Mouse (Mus musculus) left cerebral cortex, adult 18-20 months (tissue): Measurements from ENCODE around the gene Dtx1. TPM values are rescaled to one million over a fixed set of nuclear protein-coding genes. Genes with fewer than 3 reads are reported as not detected.

Source experiments
- DNase-seq, 2 experiments: peaks; one replicate each; pipeline ENCODE4 v3.0.0; 2021 to 2022; ENCODE audit warnings: low spot score in 2 of 2, mixed read lengths in 1 of 2
- long read RNA-seq, 2 experiments: library from polyadenylated mRNA; stranded (forward); transcript quantifications; one replicate each; pipeline ENCODE4 v2.0.0; 2021
- total RNA-seq, 2 experiments: library from RNA; stranded (reverse); gene quantifications; 2 replicates each; pipeline ENCODE4 v1.2.3; 2021

Dtx1 gene
- 10 to 100 TPM; 73.1 to 78.8 TPM for total RNA-seq
- long read RNA-seq, experiment 1, full-length matches to known transcripts = 38 of 84 reads
- long read RNA-seq, experiment 1, partial matches to known transcripts = 26 of 84 reads
- long read RNA-seq, experiment 1, other reads (novel, unspliced or antisense) = 20 of 84 reads
- long read RNA-seq, experiment 2, full-length matches to known transcripts = 15 of 37 reads
- long read RNA-seq, experiment 2, partial matches to known transcripts = 13 of 37 reads
- long read RNA-seq, experiment 2, other reads (novel, unspliced or antisense) = 9 of 37 reads

DNA sequence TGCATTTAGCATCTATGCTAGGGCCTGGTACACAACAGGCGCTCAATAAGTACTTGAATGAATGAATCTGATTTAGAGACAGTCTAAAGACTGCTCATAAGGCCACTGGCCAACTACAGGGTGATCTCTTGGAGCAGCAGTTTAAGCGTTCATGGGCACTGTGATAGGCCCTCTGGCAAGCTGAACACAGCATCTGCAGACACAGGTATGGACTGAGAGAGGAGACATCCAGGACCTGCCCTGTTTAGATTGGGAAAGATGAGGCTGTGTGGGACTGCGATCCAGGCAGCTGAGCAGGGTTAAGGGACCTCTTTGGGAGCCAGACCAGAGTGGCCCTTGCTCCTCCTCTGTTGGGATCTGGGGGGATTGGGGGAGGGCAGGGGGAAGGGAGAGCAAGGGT, at the start of gene Dtx1:
Gene Dtx1, minus strand, starts transcription at position 101 of the 400 bp plus-strand sequence.
- DNase-seq = no peak

DNA sequence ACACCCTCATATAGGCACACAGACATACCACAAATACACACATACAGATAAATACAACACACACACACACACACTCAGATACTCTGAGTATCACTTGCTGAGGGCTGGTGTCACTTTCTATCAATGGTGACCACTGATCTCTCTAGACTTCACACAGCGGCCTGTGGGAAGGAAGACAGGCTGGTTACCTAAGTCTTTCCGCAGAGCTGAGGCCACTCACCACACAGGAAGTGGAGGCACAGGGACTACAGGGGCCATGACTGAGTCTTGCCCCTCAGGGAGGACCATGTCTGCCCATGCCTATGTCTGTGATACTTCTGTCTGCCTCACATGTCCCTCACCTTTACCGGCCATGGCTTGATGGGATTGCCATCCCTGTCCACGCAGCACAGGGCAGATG, 42.5 kb upstream of the Dtx1 start:
- DNase-seq = no peak

DNA sequence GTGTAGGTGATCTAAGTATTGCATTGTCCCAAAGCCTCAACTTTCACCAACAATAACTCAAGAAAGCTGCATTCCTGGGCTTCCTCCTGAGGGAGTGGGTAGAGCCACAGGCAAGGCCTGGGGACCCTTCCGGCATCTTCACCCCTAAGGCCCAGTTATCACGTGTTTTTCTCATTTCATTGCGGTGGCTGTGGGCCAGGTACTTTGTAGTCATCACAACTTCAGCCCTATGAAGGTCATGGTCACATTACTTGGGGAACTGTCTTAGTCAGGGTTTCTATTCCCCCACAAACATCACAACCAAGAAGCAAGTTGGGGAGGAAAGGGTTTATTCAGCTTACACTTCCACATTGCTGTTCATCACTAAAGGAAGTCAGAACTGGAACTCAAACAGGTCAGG, 41.1 kb upstream of the Dtx1 start:
- DNase-seq = no peak

DNA sequence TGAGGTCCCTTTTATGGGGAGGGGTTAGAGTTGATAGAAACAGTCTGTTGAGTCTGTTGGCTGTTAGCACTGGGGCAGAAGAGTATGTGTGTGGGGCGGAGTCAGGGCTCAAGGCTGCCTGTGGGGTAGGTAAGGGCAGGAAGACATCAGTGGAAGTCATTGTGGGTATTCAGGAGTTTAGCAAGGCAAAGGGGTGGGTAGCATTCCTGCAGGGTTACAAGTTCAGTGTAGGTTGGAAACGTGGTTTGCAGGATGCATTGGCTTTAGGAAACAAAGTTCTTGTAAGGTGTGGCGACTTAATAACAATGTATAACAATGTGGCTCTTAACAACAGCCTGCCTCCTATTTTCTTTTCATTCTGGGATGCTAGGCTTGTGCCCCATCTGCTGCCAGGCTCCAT, 39.5 kb upstream of the Dtx1 start:
- no peak for DNase-seq

DNA sequence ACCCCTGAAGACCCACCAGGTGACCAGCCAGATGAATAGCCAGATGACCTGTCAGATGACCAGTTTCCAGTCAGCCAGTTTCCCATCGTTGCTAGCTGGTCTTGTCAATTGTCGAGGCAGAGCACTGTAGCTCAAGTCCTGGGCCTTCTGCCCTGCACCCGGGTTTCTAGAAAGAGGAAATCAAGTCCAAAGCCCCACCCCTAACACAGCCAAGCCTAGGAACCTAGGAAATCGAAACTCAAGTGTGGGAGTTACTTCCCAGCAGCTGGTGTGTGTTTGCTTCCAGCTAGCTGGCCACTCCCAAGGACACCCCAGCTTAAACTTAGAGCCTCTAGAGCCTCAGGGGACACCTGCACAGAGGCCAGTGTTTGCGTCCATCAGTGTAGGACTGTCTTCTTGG, 38.0 kb upstream of the Dtx1 start, which contains the start of gene Oas2:
Gene Oas2, minus strand, starts transcription at position 166 of the 400 bp plus-strand sequence.
- DNase-seq = no peak

DNA sequence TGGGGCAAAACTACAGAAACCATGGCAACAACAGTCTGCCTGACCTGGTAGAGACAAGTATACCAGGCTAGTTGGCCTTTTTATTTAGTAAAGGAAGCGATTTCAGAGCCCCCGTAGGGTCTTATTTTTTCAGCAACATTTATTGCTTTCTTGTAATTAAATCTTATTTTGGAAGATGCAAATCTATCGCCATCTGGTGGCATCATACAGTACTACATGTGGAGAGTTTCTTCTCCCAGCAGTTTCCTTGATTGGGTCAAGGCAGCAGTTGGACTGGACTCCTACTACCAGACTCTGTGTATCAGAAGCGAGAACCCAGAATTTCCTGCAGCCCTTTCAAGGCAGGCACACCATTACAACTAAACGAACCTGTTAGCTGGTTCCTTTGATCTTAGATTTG, 34.7 kb upstream of the Dtx1 start:
- DNase-seq = peak; percentile 36 to 75

DNA sequence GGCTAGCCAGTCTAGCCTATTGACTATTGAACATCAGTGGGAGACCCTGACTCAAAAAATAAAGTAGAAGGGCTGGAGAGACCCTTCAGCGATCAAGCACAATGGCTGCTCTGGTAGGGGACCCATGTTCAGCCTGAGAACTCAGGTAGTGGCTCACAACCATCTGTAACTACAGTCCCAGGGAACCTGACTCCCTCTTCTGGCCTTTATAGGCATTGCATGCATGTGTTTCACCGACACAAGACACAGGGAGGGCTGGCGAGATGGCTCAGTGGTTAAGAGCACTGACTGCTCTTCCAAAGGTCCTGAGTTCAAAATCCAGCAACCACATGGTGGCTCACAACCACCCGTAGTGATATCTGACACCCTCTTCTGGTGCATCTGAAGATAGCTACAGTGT, 30.4 kb upstream of the Dtx1 start:
- peak; percentile 32 to 48 for DNase-seq

DNA sequence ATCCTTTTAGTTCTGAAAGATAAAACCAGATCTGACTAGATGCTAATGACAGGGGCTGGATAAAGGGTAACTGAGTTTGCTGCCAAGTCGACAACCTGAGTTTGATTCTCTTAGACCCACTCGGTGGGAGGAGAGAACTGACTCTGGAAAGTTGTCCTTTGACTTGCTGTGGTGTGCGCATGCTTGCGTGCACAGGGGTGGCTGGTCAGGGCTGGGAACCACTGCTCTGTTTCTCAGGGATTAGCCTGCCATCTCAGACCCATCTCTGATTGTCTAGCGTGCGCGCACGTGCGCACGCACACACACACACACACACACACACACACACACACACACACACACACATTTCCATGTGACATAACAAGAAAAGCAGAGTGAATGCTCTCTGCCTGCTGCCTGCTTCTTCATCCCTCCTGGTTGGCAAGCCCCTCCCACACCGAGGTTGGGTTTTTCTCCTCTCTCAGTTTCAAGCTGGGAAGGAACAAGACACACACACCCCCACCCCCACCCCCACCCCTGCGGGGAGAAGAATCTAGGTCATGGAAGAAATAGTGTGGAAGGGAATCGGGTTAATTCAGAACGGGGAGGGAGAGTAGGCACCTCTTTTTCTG, 22.8 kb upstream of the Dtx1 start:
- DNase-seq = no peak

DNA sequence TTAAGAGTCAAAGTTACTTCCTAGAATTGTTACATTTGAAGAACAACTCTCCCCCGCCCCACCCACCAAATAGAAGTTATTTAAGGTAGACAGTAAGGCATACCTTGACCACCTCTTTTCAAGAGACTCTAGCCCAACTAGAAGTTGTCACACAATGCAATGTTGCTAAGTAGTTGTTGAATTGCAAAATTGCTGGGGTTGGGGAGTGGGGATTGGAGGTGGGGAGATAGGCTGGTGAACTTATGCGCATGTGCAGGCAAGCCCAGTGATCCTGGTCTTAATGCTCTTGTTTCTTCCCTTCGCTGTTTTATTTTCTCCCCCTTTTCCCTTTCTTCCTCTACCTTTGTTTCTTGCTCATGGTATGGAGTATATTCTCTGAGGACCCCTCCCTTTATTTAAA, 22.0 kb upstream of the Dtx1 start:
- DNase-seq = no peak

DNA sequence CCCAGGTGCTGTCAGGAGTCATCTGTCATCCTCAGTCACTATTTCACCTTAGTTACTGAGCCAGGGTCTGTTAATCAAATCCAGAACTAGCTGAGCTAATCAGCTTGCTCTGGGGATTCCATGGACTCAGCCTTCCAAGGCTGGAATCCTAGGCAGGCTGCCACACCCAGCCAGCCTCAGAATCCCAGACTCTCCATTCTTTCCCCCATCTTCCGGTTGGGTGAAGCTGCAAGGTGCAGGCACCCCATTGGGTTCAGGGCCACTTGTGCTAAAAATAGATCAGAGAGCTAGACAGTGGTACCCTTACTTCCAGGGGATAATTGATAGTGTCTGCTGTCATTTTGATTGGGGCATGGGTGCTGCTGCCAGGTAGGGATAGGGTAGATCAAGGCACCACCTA, 21.0 kb upstream of the Dtx1 start:
- no peak for DNase-seq

DNA sequence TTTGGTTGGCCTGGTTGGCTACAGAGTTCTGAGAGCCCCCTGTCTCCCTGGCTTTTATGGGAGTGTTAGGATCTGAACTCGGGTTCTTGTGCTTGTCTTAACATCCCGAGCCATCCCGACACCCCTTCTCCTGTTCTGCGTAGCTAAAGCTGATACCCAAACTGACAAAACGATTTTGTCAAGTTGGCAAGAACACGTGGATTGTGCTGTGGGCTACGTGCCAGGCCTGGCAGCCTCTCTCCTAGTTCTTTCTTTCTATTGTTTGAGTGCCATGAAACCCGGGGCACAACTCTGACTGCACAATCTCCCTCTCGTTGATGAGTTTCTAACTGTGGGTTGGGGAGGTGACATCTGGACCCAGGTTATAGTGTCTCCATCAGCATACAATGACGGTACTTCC, 17.6 kb upstream of the Dtx1 start:
- no peak for DNase-seq

DNA sequence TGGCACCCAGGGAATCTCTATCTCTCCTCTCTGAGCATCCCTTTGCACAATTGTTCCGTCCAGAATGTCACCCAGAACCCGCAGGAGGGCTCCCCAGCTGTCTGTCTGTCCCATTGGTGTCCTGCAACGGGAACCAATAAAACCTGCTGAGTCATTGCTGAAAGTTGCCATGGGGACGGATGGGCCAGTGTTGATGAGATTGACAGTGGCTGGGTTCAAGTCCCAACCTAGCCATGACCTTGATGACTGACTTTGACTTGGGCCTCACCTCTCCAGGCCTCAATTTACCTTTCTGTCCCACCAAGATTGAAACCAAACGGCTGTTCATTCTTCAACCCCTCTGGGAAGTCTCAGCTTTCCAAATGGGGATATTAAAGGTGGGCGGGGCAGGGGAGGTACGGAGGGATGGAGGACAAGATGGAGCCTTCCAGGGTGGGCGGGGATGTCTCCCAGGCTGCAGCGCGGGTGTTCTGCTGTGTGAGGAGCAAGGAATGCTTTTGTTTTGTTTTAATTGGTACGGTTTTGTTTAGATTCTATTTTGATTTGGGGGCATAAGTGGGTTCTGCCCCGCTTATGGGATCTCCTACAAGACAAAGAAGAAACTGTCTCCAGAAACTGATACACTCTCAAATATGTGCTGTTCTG, 14.2 kb upstream of the Dtx1 start:
- no peak for DNase-seq

DNA sequence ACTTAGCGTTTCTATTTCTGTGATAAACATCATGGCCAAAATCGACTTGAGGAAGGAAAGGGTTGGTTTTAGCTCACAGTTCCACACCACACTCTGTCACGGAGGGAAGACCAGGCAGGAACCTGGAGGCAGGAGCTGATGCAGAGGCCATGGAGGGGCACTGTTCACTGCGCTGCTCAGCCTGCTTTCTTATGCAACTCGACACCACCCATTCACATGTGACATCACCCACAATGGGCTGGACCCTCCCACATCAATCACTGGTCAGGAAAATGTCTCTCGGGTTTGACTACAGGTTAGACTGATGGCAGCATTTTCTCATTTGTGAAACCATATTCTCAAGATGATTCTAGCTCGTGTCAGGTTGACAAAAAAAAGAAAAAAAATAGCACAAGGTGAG, 9.3 kb upstream of the Dtx1 start:
- DNase-seq = no peak

DNA sequence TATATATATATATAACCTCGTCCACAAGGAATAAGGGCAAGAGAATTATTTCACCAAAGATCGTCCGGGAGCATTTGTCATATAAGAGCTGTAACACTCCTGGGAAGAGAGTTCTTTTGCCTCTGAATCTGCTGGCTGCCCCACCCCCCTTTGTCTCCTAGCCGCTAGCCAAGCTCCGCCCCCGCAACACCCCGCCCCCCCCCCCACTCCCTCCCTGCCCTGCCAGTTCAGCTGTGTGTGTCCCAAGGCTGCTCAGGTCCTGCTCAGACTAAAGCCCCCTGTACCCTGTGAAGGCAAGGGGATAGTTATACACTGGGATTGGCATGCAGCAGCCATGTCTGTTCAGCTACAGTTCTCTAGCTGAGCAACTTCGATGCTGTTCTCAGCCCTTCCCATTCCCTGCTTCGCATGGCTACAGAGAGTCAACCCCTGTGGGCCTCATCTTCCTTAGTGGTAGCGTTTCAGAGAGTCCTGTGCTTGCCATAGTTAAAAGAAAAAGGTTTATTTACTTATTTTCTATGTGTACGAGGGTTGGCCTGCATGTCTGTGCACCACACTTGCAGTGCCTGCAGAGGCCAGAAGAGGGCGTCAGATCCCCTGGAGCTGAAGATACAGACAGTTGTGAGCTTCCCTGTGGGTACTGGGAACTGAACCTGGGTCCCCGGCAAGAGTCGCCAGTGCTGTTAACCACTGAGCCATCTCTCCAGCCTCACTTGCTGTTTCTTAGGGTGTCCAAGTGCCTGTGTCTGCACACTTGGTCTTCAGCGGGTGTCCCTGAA, 7.1 kb upstream of the Dtx1 start:
- no peak for DNase-seq

DNA sequence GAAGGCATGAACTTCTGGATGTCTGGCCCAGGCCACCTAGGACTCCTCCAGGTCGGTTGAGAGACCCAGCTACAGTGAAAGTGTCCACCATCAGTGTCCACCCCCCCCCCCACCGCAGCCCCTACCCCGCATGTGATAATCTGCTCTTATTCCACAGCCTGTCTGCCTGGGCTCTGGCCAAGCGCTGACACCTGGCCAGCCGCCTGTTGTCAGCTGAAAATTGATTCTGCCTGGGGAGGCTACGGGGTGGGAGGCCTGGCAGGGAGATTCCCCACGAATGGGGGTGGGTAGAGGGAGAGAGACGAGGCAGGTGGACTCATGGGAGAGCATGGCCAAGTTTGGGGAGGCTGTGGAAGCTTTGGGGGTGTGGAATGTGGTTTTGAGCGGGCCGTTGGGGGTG, 5.4 kb upstream of the Dtx1 start:
- no peak for DNase-seq

DNA sequence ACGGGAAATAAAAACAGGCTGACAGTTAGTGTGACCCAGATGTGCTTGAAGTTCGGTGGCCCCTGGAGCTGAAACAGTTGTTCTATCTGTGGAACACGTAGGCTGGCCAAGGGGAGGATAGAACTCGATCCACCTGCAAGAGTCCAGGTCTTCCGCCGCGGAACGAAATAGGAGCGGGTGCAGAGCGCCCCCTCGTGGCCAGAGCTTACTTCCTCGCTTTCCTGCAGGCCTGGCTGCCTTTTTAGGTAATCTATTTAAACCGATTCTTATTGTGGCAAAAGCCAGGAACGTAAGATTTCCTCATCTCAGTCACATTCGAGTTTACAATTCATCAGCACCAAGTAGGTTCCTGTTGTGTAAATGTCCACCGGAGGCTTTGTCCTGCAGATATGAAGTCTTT, 2.6 kb upstream of the Dtx1 start:
- DNase-seq = peak; percentile 83 to 89

DNA sequence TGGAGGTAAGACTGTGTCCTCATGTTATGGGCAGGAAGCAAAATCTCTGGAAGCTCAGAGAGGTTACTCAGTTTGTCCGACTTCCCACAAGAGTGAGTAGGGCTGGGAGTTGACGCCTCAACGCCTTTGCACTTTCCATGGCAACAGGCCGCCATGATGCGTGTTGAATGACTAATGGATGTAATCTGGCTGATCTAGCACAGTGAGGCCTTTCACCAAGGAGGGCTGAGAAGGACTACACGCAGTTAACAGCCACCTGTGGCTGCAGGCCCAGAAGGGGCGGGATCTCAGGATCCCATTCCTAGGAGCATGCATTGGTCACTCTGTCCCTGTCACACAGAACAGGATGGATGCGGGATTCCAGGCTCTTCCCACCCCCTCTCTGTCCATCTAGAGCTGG, 994 bp upstream of the Dtx1 start:
- DNase-seq = no peak

DNA sequence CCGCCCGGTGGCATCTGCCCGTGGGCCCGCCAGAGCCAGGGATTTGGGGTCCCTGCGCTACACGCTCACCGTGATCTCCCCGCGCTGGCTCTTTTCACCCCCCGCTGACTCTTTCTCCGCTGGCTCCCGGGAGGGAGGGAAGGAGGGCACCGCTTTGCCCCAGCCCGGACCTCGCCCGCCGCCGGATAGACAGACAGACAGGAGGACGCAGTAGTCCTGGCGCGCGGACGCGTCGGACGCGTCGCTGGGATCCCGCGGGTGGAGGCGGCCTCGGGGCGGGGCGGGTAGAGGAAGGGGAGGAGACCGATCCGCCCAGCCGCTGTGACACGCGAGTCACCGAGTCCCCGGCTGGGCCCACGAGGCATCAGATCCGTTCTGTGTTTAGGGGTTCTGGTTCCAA, 311 bp downstream of the Dtx1 start:
- peak; percentile 82 to 88 for DNase-seq

DNA sequence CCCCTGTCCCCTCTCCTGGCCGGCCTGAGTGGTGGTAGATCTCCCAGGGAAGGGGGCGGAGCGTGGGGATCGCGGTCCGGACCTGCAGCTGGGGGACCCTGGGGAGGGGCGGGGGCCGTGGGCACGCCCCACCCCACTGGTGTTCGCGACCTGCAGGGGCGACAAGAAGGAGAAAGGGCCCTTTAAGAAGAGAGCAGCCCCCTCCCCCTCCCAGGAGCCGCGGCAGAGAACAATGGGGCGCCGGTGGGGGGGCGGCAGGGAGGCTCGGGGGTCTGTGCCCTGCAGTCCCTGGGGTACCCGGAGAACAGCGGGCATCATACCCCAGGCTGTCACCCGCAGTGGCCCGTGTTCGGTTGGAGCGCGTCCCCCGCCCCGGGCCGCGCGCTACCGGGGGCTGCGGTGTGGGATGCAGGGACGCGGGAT, 890 bp downstream of the Dtx1 start:
- no peak for DNase-seq

DNA sequence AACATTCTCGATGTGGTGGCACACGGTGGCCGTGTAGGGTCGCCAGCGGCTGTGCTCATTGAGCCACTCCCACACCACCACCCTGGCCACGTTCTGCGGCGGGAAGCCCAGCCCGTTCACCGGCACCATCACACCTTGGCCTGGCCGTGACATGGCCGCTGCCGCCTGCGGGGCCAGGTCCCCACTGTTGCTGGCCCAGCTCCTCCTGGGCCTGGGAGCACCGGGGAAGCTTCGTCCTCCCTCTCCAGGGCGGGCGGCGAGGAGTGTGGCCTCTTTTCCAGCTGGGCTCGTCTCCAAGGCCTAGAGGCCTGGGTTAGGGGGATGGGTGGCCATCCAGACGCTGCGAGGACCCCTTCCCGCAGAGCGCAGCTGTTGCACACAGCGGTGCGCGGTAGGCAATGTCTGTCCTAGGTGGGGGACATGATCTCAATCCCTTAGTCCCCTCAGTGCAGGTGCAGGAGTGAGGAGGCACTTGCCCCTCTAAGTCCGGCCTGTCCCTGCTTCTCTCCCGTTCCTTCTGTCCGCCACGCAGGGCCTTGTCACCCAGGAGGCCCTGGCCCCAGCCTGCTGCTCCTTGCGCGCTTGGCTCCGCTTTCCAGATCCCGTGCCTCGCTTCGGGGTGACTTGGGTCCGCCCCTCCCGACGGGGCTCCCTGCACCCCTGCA, 1.4 kb downstream of the Dtx1 start:
- DNase-seq = peak in 1 of 2 experiments; percentile 50

DNA sequence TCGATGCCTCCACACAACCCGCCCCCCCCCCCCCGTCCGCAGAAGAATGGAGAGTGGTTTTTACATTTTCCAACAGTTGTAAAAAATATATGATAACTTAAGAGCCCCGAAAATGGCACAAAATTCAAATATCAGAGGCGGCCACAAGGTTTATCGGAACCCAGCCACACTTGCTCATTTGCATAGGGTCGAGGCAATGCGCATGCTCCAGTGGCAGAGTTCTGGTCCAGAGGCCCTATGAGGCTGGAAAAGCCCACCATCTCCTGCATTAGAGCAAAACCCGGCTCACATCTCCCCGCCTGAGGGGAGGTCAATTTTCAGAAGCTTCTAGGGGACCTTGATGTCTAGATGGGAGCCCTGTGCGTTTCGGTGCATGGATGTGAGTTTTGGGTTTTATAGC, 4.8 kb downstream of the Dtx1 start:
- no peak for DNase-seq
